Mouse (Mus musculus): ENCODE data around the gene Abl2. TPM values are rescaled to one million over a fixed set of nuclear protein-coding genes. Genes with fewer than 3 reads are reported as not detected.
"Not testable (repeated sequence)": the region's sequence is repeated elsewhere in the genome, so short reads cannot be mapped to it uniquely, and the experiment has no call there.

The Abl2 gene
- polyA plus RNA-seq (2021), result 21.7 TPM

- in situ Hi-C loops (cut with MboI; ENCODE audit: low pct_unique_long_range_greater_than_20kb), result no loop called here
- no peak for DNase-seq (ENCODE audit: low read depth, low spot score)
- ChIA-PET POLR2A (interaction anchor here (0.9 to 1.0 kb wide), 3 partner anchors 9 to 33 kb away, joined by 3 read pairs; no protein-coding TSS in a partner anchor), CTCF (no interaction called here)
- no peaks in the 10 kb centered on the region for H3K27me3 ChIP-seq
- peak; percentile 97 for ATAC-seq
- TF ChIP-seq CTCF (IDR thresholded peaks at IDR 0.05), result no peak
These were observed at the start of gene Abl2 for GRCm38 (mm10) chr1:156558024-156558930. Abl2 (plus strand) TSS chr1:156558786.

DNA sequence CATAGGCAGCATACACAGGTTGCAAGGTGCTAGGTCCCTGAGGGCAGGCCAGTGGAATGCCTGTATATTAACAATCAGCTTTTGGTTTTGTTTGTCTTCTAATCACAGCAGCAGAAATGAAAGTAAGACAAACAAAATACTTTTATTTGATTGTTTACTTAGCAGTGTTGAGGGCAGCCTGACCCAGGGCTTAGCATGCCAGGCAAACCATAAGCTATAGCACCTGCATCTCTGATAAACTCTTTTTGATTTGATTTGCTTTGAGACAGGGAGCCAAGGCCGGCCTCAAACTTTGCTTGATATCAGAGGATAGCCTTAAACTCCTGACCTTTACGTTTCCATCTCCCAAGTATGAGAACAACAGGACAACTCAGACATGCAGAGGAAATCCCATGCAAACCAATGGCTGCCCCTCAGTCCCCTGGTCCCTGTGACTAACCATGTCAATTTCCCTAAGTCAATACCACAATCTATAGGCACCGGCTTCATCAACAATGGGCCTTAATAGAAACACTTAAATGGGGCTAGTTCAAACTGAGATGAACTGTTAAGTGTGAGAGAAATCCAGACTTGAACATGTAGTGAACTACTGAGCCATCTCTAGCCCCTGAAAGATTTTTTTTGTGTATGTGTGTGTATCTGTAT is 38.3 kb upstream of the Abl2 start:
- TF ChIP-seq CTCF (IDR thresholded peaks at IDR 0.05), result no peak
- no peaks in the 10 kb centered on the region for H3K27me3 ChIP-seq
- no peak for ATAC-seq
- in situ Hi-C loops (cut with MboI; ENCODE audit: low pct_unique_long_range_greater_than_20kb), result no loop called here
- no peak for DNase-seq (ENCODE audit: low read depth, low spot score)
- POLR2A ChIA-PET, result no interaction called here
- CTCF ChIA-PET, result no interaction called here

- H3K27me3 ChIP-seq, result no peaks in the 10 kb centered on the region
- DNase-seq (ENCODE audit: low read depth, low spot score) (no peak), ATAC-seq (no peak)
- CTCF ChIA-PET, result no interaction called here
- TF ChIP-seq CTCF (IDR thresholded peaks at IDR 0.05), result no peak
- in situ Hi-C loops (cut with MboI; ENCODE audit: low pct_unique_long_range_greater_than_20kb), result no loop called here
- POLR2A ChIA-PET, result no interaction called here
These were observed 36.6 kb upstream of the Abl2 start for GRCm38 (mm10) chr1:156521796-156522517.

- H3K27me3 ChIP-seq; in situ Hi-C loops (cut with MboI; ENCODE audit: low pct_unique_long_range_greater_than_20kb); ATAC-seq; CTCF ChIA-PET; DNase-seq (ENCODE audit: low read depth, low spot score); POLR2A ChIA-PET: not testable (repeated sequence)
These were observed 34.7 kb upstream of the Abl2 start, which contains the start of gene Gm10031 for GRCm38 (mm10) chr1:156523842-156524241. Gm10031 (plus strand) TSS chr1:156524012.

- DNase-seq (ENCODE audit: low read depth, low spot score); POLR2A ChIA-PET; ATAC-seq; H3K27me3 ChIP-seq; in situ Hi-C loops (cut with MboI; ENCODE audit: low pct_unique_long_range_greater_than_20kb): not testable (repeated sequence)
- CTCF ChIA-PET, result interaction anchor here (1.0 kb wide), 1 partner anchor 114 kb away, joined by 3 read pairs; no protein-coding TSS in a partner anchor
These were observed 26.0 kb upstream of the Abl2 start for GRCm38 (mm10) chr1:156532476-156533175.

DNA sequence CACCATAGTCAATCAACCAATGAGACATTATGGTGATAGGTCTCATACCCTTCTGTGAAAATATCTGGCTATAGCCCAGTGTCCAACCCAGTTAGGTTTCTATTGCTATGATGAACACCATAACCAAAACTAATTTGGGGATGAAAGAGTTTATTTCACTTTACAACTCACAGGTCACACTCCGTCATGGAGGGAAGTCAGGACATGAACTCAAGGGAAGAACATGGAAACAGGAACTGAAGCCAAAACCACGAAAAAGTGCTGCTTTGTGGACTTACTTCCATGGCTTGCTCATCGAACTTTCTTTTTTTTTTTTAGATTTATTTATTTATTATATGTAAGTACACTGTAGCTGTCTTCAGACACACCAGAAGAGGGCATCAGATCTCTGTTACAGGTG is 25.1 kb upstream of the Abl2 start:
- ChIA-PET CTCF (interaction anchor here (1.0 kb wide), 1 partner anchor 115 kb away, joined by 3 read pairs; no protein-coding TSS in a partner anchor), POLR2A (no interaction called here)
- DNase-seq (ENCODE audit: low read depth, low spot score) (no peak), ATAC-seq (no peak)
- no peak for TF ChIP-seq CTCF (IDR thresholded peaks at IDR 0.05)
- H3K27me3 ChIP-seq, result no peaks in the 10 kb centered on the region
- in situ Hi-C loops (cut with MboI; ENCODE audit: low pct_unique_long_range_greater_than_20kb), result no loop called here

- TF ChIP-seq CTCF (IDR thresholded peaks at IDR 0.05), result no peak
- ATAC-seq (no peak), DNase-seq (ENCODE audit: low read depth, low spot score) (no peak)
- in situ Hi-C loops (cut with MboI; ENCODE audit: low pct_unique_long_range_greater_than_20kb), result no loop called here
- ChIA-PET POLR2A (no interaction called here), CTCF (no interaction called here)
- no peaks in the 10 kb centered on the region for H3K27me3 ChIP-seq
These were observed 24.7 kb upstream of the Abl2 start for GRCm38 (mm10) chr1:156533911-156534310.

GRCm38 (mm10) chr1:156537031-156537430 is 21.6 kb upstream of the Abl2 start:
- CTCF ChIA-PET, result interaction anchor here (1.2 to 1.3 kb wide), 2 partner anchors 100 to 270 kb away, joined by 3 read pairs; no protein-coding TSS in a partner anchor
- DNase-seq (ENCODE audit: low read depth, low spot score) (no peak), ATAC-seq (no peak)
- in situ Hi-C loops (cut with MboI; ENCODE audit: low pct_unique_long_range_greater_than_20kb), result no loop called here
- POLR2A ChIA-PET, result no interaction called here
- no peak for TF ChIP-seq CTCF (IDR thresholded peaks at IDR 0.05)
- H3K27me3 ChIP-seq, result no peaks in the 10 kb centered on the region

DNA sequence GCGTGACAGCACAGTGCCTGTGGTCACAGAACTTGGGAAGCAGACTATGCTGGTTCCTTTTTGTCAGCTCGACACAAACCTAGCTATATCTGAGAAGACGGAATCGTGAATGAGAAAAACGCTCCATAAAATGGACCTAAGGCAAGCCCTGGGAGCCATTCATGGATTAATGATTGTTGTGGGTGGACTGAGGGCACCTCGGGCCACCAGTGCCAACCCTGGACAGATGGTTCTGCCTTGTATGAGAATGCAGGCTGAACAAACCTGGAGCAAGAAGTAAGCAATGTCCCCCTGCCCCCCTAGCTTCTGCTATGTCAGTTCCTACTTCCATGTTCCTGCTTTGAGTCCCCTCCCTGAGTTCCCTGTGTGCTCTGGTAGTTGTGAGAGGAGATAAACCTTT is 20.9 kb upstream of the Abl2 start:
- TF ChIP-seq CTCF (IDR thresholded peaks at IDR 0.05), result no peak
- CTCF ChIA-PET, result interaction anchor here (1.0 to 1.6 kb wide), 5 partner anchors 94 to 271 kb away, joined by 3 to 4 read pairs (median 3); no protein-coding TSS in a partner anchor
- in situ Hi-C loops (cut with MboI; ENCODE audit: low pct_unique_long_range_greater_than_20kb), result no loop called here
- ATAC-seq, result no peak
- POLR2A ChIA-PET, result interaction anchor here (0.6 kb wide), 1 partner anchor 626 kb away, joined by 3 read pairs; no protein-coding TSS in a partner anchor
- H3K27me3 ChIP-seq, result no peaks in the 10 kb centered on the region
- DNase-seq (ENCODE audit: low read depth, low spot score), result no peak

- no peak for ATAC-seq
- peak; percentile 58 for TF ChIP-seq CTCF (IDR thresholded peaks at IDR 0.05)
- POLR2A ChIA-PET, result no interaction called here
- in situ Hi-C loops (cut with MboI; ENCODE audit: low pct_unique_long_range_greater_than_20kb), result no loop called here
- CTCF ChIA-PET, result interaction anchor here (1.0 to 1.6 kb wide), 4 partner anchors 94 to 121 kb away, joined by 3 to 4 read pairs (median 4); no protein-coding TSS in a partner anchor
- no peaks in the 10 kb centered on the region for H3K27me3 ChIP-seq
- no peak for DNase-seq (ENCODE audit: low read depth, low spot score)
These were observed 20.2 kb upstream of the Abl2 start for GRCm38 (mm10) chr1:156538382-156538781.
